Mouse (Mus musculus): ENCODE measurements at regions not wholly inside any gene's neighbourhood (a gene's known extent, or its start where the extent isn't known, plus 50 kb on each side); places are given as distances from the start of the nearest gene placed in this dataset.

DNA sequence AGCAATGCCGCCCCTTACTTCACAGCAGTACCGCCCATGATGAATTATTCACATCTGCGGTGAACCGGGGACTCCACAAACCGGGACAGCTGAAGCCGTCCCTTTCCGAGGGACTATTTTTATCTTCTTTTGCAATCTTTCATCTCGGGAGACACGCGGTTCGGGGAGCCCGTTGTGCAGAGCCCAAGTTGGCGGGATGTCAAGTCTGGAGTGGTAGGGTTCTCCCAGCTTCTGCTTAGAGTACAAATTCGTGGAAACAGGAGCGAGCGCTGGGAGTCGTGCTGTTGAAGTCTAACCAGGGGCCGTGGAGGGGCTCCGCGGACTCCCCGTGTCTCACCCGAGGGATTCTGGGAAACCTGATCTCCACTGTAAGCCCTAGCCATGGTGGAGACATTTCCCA lies 53.0 kb upstream of the Dlk1 start:
- Histone ChIP-seq H3K4me3 (ENCODE audit: control insufficient read depth, low read depth, low read length) (peak overlapping the region; percentile 28), H3K27me3 (ENCODE audit: control insufficient read depth, insufficient read depth, low read length) (no peaks in the 10 kb centered on the region), H3K4me1 (ENCODE audit: control insufficient read depth, insufficient read depth, low read length) (peaks cover 13% of the 10 kb centered on the region), H3K27ac (ENCODE audit: control insufficient read depth, insufficient read depth, low read depth, low read length) (no peak overlapping the region), H3K36me3 (ENCODE audit: control insufficient read depth, insufficient read depth, low read length) (no peaks in the 10 kb centered on the region)
- TF ChIP-seq POLR2A (IDR thresholded peaks at IDR 0.05; ENCODE audit: control insufficient read depth, low read depth, low read length), result no peak
- no peak for TF ChIP-seq CTCF (IDR thresholded peaks at IDR 0.05; ENCODE audit: control insufficient read depth, insufficient read depth, insufficient replicate concordance, low read depth, low read length)

DNA sequence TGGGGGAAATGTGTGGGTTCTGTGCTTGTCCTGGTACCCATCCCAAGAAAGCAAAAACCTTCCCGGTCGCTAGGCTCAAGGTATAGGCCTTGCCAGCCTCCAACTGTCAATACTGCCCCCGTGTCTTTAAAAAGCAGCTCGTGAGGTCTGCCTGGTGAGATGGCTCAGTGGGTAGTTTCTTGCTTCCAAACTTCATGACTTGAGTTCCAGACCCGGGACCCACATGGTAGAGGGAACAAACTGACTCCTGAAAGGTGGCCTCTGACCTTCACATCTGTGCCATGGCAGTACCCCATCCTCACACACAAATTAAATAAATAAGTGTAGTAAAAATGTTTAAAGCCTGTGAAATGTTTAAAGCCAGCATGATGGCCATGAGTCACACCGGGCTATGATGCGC lies 52.6 kb upstream of the Dlk1 start:
- no peaks in the 10 kb centered on the region for H3K36me3 ChIP-seq (ENCODE audit: control insufficient read depth, insufficient read depth, low read length)
- H3K4me3 ChIP-seq (ENCODE audit: control insufficient read depth, low read depth, low read length), result no peak overlapping the region; the same call in 1 of the 2 replicates
- H3K27me3 ChIP-seq (ENCODE audit: control insufficient read depth, insufficient read depth, low read length), result no peaks in the 10 kb centered on the region
- TF ChIP-seq POLR2A (IDR thresholded peaks at IDR 0.05; ENCODE audit: control insufficient read depth, low read depth, low read length) (no peak), CTCF (IDR thresholded peaks at IDR 0.05; ENCODE audit: control insufficient read depth, insufficient read depth, insufficient replicate concordance, low read depth, low read length) (no peak)
- H3K27ac ChIP-seq (ENCODE audit: control insufficient read depth, insufficient read depth, low read depth, low read length), result no peak overlapping the region
- peaks cover 13% of the 10 kb centered on the region for H3K4me1 ChIP-seq (ENCODE audit: control insufficient read depth, insufficient read depth, low read length)

DNA sequence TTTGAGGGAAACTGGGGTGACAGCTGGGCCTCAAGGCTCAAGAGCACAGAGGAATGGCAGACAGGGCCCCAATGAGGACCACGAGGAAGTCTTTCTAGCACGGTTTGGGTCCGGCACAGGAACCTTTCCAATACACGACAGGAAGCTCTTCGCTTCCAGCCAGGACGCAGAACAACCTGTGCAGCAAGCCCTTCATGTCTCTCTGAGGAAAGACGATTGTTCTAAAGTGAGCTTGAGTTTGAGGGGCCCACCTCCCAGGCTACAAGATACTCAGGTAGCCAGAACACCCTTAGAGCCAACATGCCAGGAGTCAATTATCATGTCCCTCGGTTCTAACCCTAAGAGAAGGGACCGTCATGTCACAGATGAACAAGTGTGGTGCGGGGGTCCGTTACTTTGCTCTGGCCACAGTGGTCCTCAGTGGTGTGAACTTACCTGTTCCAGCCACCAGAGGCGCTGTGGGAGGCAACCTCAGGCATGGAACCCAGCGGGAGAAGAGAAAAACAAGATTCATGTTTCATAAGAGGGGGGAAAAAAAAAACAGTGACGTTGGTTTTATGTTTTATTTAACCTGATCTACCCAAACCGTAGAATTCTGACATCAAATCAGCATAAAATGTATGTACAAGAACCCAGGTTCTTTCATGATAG lies 51.6 kb upstream of the Dlk1 start:
- H3K27me3 ChIP-seq (ENCODE audit: control insufficient read depth, insufficient read depth, low read length), result no peaks in the 10 kb centered on the region
- no peaks in the 10 kb centered on the region for H3K36me3 ChIP-seq (ENCODE audit: control insufficient read depth, insufficient read depth, low read length)
- H3K27ac ChIP-seq (ENCODE audit: control insufficient read depth, insufficient read depth, low read depth, low read length), result no peak overlapping the region
- TF ChIP-seq CTCF (IDR thresholded peaks at IDR 0.05; ENCODE audit: control insufficient read depth, insufficient read depth, insufficient replicate concordance, low read depth, low read length), result peak; percentile 78; the same call in 1 of the 2 replicates
- TF ChIP-seq POLR2A (IDR thresholded peaks at IDR 0.05; ENCODE audit: control insufficient read depth, low read depth, low read length), result no peak
- H3K4me1 ChIP-seq (ENCODE audit: control insufficient read depth, insufficient read depth, low read length), result peaks cover 13% of the 10 kb centered on the region
- H3K4me3 ChIP-seq (ENCODE audit: control insufficient read depth, low read depth, low read length), result no peak overlapping the region

DNA sequence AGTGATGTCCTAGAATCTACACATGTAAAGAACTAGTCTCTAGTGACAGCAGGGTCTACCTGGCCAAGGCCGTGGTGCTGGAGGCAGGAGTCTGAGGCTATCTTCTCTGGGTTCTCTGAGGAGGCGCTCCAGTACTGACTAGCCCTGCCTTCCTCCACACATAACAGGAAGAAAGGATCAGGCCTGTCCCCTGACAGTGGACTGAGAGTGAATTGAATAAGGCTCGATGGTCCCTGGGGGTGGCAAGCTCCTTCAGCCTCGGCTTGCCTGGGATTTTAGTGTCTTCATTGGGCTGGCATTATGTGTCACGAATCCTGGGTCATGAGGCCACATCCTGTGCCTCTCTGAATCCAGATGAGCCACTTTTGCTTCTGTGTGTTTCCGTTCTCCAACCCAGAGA lies 50.9 kb upstream of the Dlk1 start:
- H3K4me3 ChIP-seq (ENCODE audit: control insufficient read depth, low read depth, low read length), result no peak overlapping the region
- no peaks in the 10 kb centered on the region for H3K36me3 ChIP-seq (ENCODE audit: control insufficient read depth, insufficient read depth, low read length)
- no peaks in the 10 kb centered on the region for H3K27me3 ChIP-seq (ENCODE audit: control insufficient read depth, insufficient read depth, low read length)
- H3K4me1 ChIP-seq (ENCODE audit: control insufficient read depth, insufficient read depth, low read length), result peaks cover 13% of the 10 kb centered on the region
- TF ChIP-seq CTCF (IDR thresholded peaks at IDR 0.05; ENCODE audit: control insufficient read depth, insufficient read depth, insufficient replicate concordance, low read depth, low read length), result no peak
- no peak for TF ChIP-seq POLR2A (IDR thresholded peaks at IDR 0.05; ENCODE audit: control insufficient read depth, low read depth, low read length)
- no peak overlapping the region for H3K27ac ChIP-seq (ENCODE audit: control insufficient read depth, insufficient read depth, low read depth, low read length)

DNA sequence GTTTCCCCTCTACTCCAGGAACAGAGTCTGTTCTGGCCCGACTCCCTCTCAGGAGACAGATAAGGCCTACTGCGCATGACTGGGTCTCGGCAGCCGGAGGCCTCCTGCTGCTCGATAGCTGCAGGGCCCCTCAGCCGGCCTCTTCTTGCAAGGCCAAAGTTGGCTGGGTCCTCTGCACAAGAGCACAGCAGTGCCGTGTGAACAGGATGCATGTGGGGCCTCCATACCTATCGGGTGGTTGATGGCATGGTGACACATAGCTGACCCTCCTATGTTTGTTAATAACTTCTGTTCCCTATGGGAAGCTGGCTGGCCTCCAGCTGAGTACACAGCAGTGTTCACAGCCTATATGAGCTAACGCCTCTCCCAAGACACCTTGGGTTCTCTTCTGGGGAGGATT lies 50.4 kb upstream of the Dlk1 start:
- no peak overlapping the region for H3K4me3 ChIP-seq (ENCODE audit: control insufficient read depth, low read depth, low read length)
- no peaks in the 10 kb centered on the region for H3K36me3 ChIP-seq (ENCODE audit: control insufficient read depth, insufficient read depth, low read length)
- peaks cover 13% of the 10 kb centered on the region for H3K4me1 ChIP-seq (ENCODE audit: control insufficient read depth, insufficient read depth, low read length)
- no peak overlapping the region for H3K27ac ChIP-seq (ENCODE audit: control insufficient read depth, insufficient read depth, low read depth, low read length)
- TF ChIP-seq CTCF (IDR thresholded peaks at IDR 0.05; ENCODE audit: control insufficient read depth, insufficient read depth, insufficient replicate concordance, low read depth, low read length), result no peak
- H3K27me3 ChIP-seq (ENCODE audit: control insufficient read depth, insufficient read depth, low read length), result no peaks in the 10 kb centered on the region

Measured in testis, adult 2 months (tissue).